In genomic region chr19:46038851-46039260, GRCm38 (mm10) we compare ENCODE assay signal across 8 mouse cellular contexts. TPM values are rescaled to one million over a fixed set of nuclear protein-coding genes. Genes with fewer than 3 reads are reported as not detected.
DNase-seq lines count a peak whose midpoint lies in the region; ATAC-seq and TF ChIP-seq lines count a peak whose summit lies in the region.

No protein-coding gene starts in this region.

- no peak for DNase-seq in kidney, adult 8-10 months
- DNase-seq in liver, embryonic 11.5 days (ENCODE audit: low spot score), result no peak
- no peak for DNase-seq in frontal cortex, postnatal 10 days (ENCODE audit: low spot score in 2 of 2)
- no peak for DNase-seq in gastrocnemius, postnatal 36 days

- intact Hi-C loops in gastrocnemius, postnatal 36 days (cut with DNase I), result no loop called here

- WGBS in kidney, embryonic 14.5 days, result under 1% methylated on average over 16 of the region's 17 CpGs
- WGBS in heart, embryonic 15.5 days, result under 1% methylated on average over 17 of the region's 17 CpGs
- 2% methylated on average over 12 of the region's 17 CpGs for WGBS in liver, embryonic 11.5 days
- 0% methylated on average over 17 of the region's 17 CpGs for WGBS in stomach, embryonic 15.5 days

- peak overlapping the region; percentile 97 for H3K4me2 ChIP-seq in kidney, embryonic 14.5 days (replicated peaks; ENCODE audit: low read depth, low read length)
- peak overlapping the region; percentile 85 for H3K4me2 ChIP-seq in heart, embryonic 15.5 days
- H3K4me2 ChIP-seq in liver, embryonic 11.5 days, result peak overlapping the region; percentile 92
- H3K4me2 ChIP-seq in stomach, embryonic 15.5 days, result peak overlapping the region; percentile 90

- peak; percentile 24; the same call in 1 of the 2 replicates for ATAC-seq in kidney, embryonic 14.5 days (ENCODE audit: low FRiP score, low TSS enrichment)
- no peak for ATAC-seq in heart, embryonic 15.5 days (replicated peaks; ENCODE audit: insufficient number of reproducible peaks, insufficient read depth, low FRiP score, low read depth)
- ATAC-seq in liver, embryonic 11.5 days (replicated peaks; ENCODE audit: low FRiP score), result no peak
- no peak for ATAC-seq in stomach, embryonic 15.5 days (ENCODE audit: insufficient read depth, low FRiP score, low read depth)

- peaks cover 61% of the 10 kb centered on the region for H3K4me1 ChIP-seq in kidney, embryonic 14.5 days (ENCODE audit: control insufficient read depth, insufficient read depth, low read length)
- H3K4me1 ChIP-seq in bone marrow macrophage, adult 2 months (ENCODE audit: control insufficient read depth, insufficient read depth, low read length), result peaks cover 35% of the 10 kb centered on the region
- H3K4me1 ChIP-seq in heart, embryonic 15.5 days (replicated peaks), result peaks cover 70% of the 10 kb centered on the region
- H3K4me1 ChIP-seq in liver, embryonic 11.5 days (replicated peaks; ENCODE audit: control insufficient read depth, insufficient read depth, low read length), result peaks cover 64% of the 10 kb centered on the region
- peaks cover 54% of the 10 kb centered on the region for H3K4me1 ChIP-seq in stomach, embryonic 15.5 days

- no peak for TF ChIP-seq CTCF in bone marrow macrophage, adult 2 months (IDR thresholded peaks at IDR 0.05; ENCODE audit: low read depth, low read length)

- no peaks in the 10 kb centered on the region for H3K9me3 ChIP-seq in kidney, embryonic 14.5 days (ENCODE audit: control insufficient read depth, low read length)
- no peaks in the 10 kb centered on the region for H3K9me3 ChIP-seq in heart, embryonic 15.5 days (replicated peaks)
- H3K9me3 ChIP-seq in liver, embryonic 11.5 days (ENCODE audit: control insufficient read depth, low read length), result no peaks in the 10 kb centered on the region
- no peaks in the 10 kb centered on the region for H3K9me3 ChIP-seq in stomach, embryonic 15.5 days

- peaks cover 27% of the 10 kb centered on the region for H3K36me3 ChIP-seq in kidney, embryonic 14.5 days (ENCODE audit: control insufficient read depth, insufficient read depth, low read length)
- H3K36me3 ChIP-seq in heart, embryonic 15.5 days, result peaks cover 27% of the 10 kb centered on the region
- peaks cover 28% of the 10 kb centered on the region for H3K36me3 ChIP-seq in liver, embryonic 11.5 days (ENCODE audit: control insufficient read depth, insufficient read depth, low read length)
- H3K36me3 ChIP-seq in stomach, embryonic 15.5 days, result peaks cover 30% of the 10 kb centered on the region

- no peaks in the 10 kb centered on the region for H3K27me3 ChIP-seq in kidney, embryonic 14.5 days (ENCODE audit: control insufficient read depth, insufficient read depth, low read length)
- no peaks in the 10 kb centered on the region for H3K27me3 ChIP-seq in heart, embryonic 15.5 days
- no peaks in the 10 kb centered on the region for H3K27me3 ChIP-seq in liver, embryonic 11.5 days (replicated peaks; ENCODE audit: control insufficient read depth, insufficient read depth, low read length)
- H3K27me3 ChIP-seq in stomach, embryonic 15.5 days (replicated peaks), result no peaks in the 10 kb centered on the region

- H3K27ac ChIP-seq in kidney, embryonic 14.5 days (ENCODE audit: low read depth, low read length), result peak overlapping the region; percentile 93
- no peak overlapping the region for H3K27ac ChIP-seq in bone marrow macrophage, adult 2 months (ENCODE audit: insufficient read depth, low read depth, low read length)
- peak overlapping the region; percentile 98 for H3K27ac ChIP-seq in heart, embryonic 15.5 days
- H3K27ac ChIP-seq in liver, embryonic 11.5 days (ENCODE audit: low read depth, low read length), result peak overlapping the region; percentile 98
- peak overlapping the region; percentile 89 for H3K27ac ChIP-seq in stomach, embryonic 15.5 days

- H3K4me3 ChIP-seq in kidney, embryonic 14.5 days (ENCODE audit: low read length), result peak overlapping the region; percentile 83
- peak overlapping the region; percentile 70 for H3K4me3 ChIP-seq in bone marrow macrophage, adult 2 months (ENCODE audit: insufficient read depth, low read length)
- peak overlapping the region; percentile 74 for H3K4me3 ChIP-seq in heart, embryonic 15.5 days
- H3K4me3 ChIP-seq in liver, embryonic 11.5 days (ENCODE audit: low read depth, low read length), result peak overlapping the region; percentile 95
- H3K4me3 ChIP-seq in stomach, embryonic 15.5 days (replicated peaks), result peak overlapping the region; percentile 74

- TF ChIP-seq POLR2A in bone marrow macrophage, adult 2 months (IDR thresholded peaks at IDR 0.05; ENCODE audit: borderline replicate concordance, low read depth, low read length), result no peak

- peak overlapping the region; percentile 88 for H3K9ac ChIP-seq in kidney, embryonic 14.5 days (ENCODE audit: low read depth, low read length)
- H3K9ac ChIP-seq in heart, embryonic 15.5 days, result peak overlapping the region; percentile 82
- H3K9ac ChIP-seq in liver, embryonic 11.5 days (ENCODE audit: low read depth, low read length), result peak overlapping the region; percentile 96
- H3K9ac ChIP-seq in stomach, embryonic 15.5 days, result peak overlapping the region; percentile 80

RNA-seq across cellular contexts. Expression of gene Pprc1, which starts 5.8 kb away (rescaled TPM):
- polyA plus RNA-seq in kidney, embryonic 14.5 days (2014; fragmentation: Nextera tagmentation; extraction: Ambion mirVana), result 39.5 and 54.4 TPM in 2 replicates
- polyA plus RNA-seq in bone marrow macrophage, adult 2 months (2012; ENCODE audit: insufficient read depth, insufficient read length, missing spikeins), result 10.9 and 16.5 TPM in 2 replicates
- 17.7 and 25.8 TPM in 2 replicates for polyA plus RNA-seq in heart, embryonic 15.5 days (2015; fragmentation: Nextera tagmentation; extraction: Ambion mirVana)
- 73.2 and 77.2 TPM in 2 replicates for polyA plus RNA-seq in liver, embryonic 11.5 days (2014; fragmentation: Nextera tagmentation; extraction: Ambion mirVana)
- 32.7 and 37.5 TPM in 2 replicates for polyA plus RNA-seq in stomach, embryonic 15.5 days (2015; fragmentation: Nextera tagmentation; extraction: Ambion mirVana)
- total RNA-seq in gastrocnemius, postnatal 36 days (2021), result 10 to 100 TPM; 12.2 to 21.8 TPM

RNA-seq across cellular contexts. Expression of gene Ldb1, which starts 6.2 kb away (rescaled TPM):
- 79.6 and 97.2 TPM in 2 replicates for polyA plus RNA-seq in kidney, embryonic 14.5 days (2014; fragmentation: Nextera tagmentation; extraction: Ambion mirVana)
- 103 and 106 TPM in 2 replicates for polyA plus RNA-seq in bone marrow macrophage, adult 2 months (2012; ENCODE audit: insufficient read depth, insufficient read length, missing spikeins)
- polyA plus RNA-seq in heart, embryonic 15.5 days (2015; fragmentation: Nextera tagmentation; extraction: Ambion mirVana), result 64.5 and 78.7 TPM in 2 replicates
- polyA plus RNA-seq in liver, embryonic 11.5 days (2014; fragmentation: Nextera tagmentation; extraction: Ambion mirVana), result 67.5 and 78.9 TPM in 2 replicates
- 73.9 and 74.1 TPM in 2 replicates for polyA plus RNA-seq in stomach, embryonic 15.5 days (2015; fragmentation: Nextera tagmentation; extraction: Ambion mirVana)
- 10 to 100 TPM; 14.1 to 18.1 TPM for total RNA-seq in gastrocnemius, postnatal 36 days (2021)

RNA-seq across cellular contexts. Expression of gene Hps6, which starts 35.5 kb away (rescaled TPM):
- polyA plus RNA-seq in kidney, embryonic 14.5 days (2014; fragmentation: Nextera tagmentation; extraction: Ambion mirVana), result 2.8 and 4.2 TPM in 2 replicates
- 6.7 and 6.9 TPM in 2 replicates for polyA plus RNA-seq in bone marrow macrophage, adult 2 months (2012; ENCODE audit: insufficient read depth, insufficient read length, missing spikeins)
- polyA plus RNA-seq in heart, embryonic 15.5 days (2015; fragmentation: Nextera tagmentation; extraction: Ambion mirVana), result 6.5 and 7.5 TPM in 2 replicates
- 4.9 and 5.4 TPM in 2 replicates for polyA plus RNA-seq in liver, embryonic 11.5 days (2014; fragmentation: Nextera tagmentation; extraction: Ambion mirVana)
- polyA plus RNA-seq in stomach, embryonic 15.5 days (2015; fragmentation: Nextera tagmentation; extraction: Ambion mirVana), result 8.1 TPM in 2 replicates
- 1 to 10 TPM; 3.1 to 3.2 TPM for total RNA-seq in gastrocnemius, postnatal 36 days (2021)

RNA-seq across cellular contexts. Expression of gene Nolc1, which starts 36.8 kb away (rescaled TPM):
- 80.6 and 114 TPM in 2 replicates for polyA plus RNA-seq in kidney, embryonic 14.5 days (2014; fragmentation: Nextera tagmentation; extraction: Ambion mirVana)
- 15.8 and 16.8 TPM in 2 replicates for polyA plus RNA-seq in bone marrow macrophage, adult 2 months (2012; ENCODE audit: insufficient read depth, insufficient read length, missing spikeins)
- polyA plus RNA-seq in heart, embryonic 15.5 days (2015; fragmentation: Nextera tagmentation; extraction: Ambion mirVana), result 37.0 and 46.9 TPM in 2 replicates
- polyA plus RNA-seq in liver, embryonic 11.5 days (2014; fragmentation: Nextera tagmentation; extraction: Ambion mirVana), result 211 TPM in 2 replicates
- polyA plus RNA-seq in stomach, embryonic 15.5 days (2015; fragmentation: Nextera tagmentation; extraction: Ambion mirVana), result 79.3 and 89.8 TPM in 2 replicates
- total RNA-seq in gastrocnemius, postnatal 36 days (2021), result 10 to 100 TPM; 15.7 to 20.4 TPM

RNA-seq across cellular contexts. Expression of gene Armh3, which starts 40.6 kb away (rescaled TPM):
- polyA plus RNA-seq in kidney, embryonic 14.5 days (2014; fragmentation: Nextera tagmentation; extraction: Ambion mirVana), result 9.0 and 17.0 TPM in 2 replicates
- 9.6 and 13.2 TPM in 2 replicates for polyA plus RNA-seq in bone marrow macrophage, adult 2 months (2012; ENCODE audit: insufficient read depth, insufficient read length, missing spikeins)
- polyA plus RNA-seq in heart, embryonic 15.5 days (2015; fragmentation: Nextera tagmentation; extraction: Ambion mirVana), result 12.2 and 15.3 TPM in 2 replicates
- 9.2 and 12.2 TPM in 2 replicates for polyA plus RNA-seq in liver, embryonic 11.5 days (2014; fragmentation: Nextera tagmentation; extraction: Ambion mirVana)
- polyA plus RNA-seq in stomach, embryonic 15.5 days (2015; fragmentation: Nextera tagmentation; extraction: Ambion mirVana), result 13.1 and 17.3 TPM in 2 replicates
- total RNA-seq in gastrocnemius, postnatal 36 days (2021), result 10 to 100 TPM; 11.1 to 12.6 TPM
